Mouse (Mus musculus): Measurements from ENCODE around the gene Mex3a. TPM values are rescaled to one million over a fixed set of nuclear protein-coding genes. Genes with fewer than 3 reads are reported as not detected.

The Mex3a gene
- polyA plus RNA-seq, 1 experiment from 2014 or later = 3.3 TPM

DNA sequence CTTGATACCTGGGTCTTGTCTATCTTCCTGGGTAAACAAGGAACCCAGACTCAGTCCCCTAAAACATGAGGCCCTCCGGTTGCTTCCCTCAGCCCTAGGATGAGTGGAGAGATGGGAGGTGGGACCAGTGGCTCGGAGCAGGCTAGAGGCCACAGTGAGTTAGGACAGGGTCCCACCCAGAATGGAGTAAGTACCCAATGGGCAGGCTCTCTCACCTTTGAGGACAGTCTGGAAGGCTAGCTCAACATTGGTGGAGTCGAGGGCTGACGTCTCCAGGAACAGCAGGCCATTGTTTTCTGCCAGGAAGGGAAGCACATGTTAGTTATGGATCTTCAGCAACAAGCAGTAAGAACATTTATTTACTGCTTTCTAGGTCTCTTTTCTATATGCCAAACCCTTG, 10.3 kb downstream of the Mex3a start:
- peaks cover 4% of the 10 kb centered on the region; the same call in 1 of the 2 replicates for H3K36me3 ChIP-seq (ENCODE audit: control insufficient read depth, insufficient read depth, low read length)
- H3K27ac ChIP-seq (replicated peaks) = no peak overlapping the region; the same call in 1 of the 2 replicates
- no peak overlapping the region for H3K4me3 ChIP-seq (ENCODE audit: low read depth, low read length)
- H3K9ac ChIP-seq (ENCODE audit: low read length) = no peak overlapping the region
- H3K9me3 ChIP-seq (ENCODE audit: control insufficient read depth, low read length) = no peaks in the 10 kb centered on the region
- no peak for ATAC-seq (ENCODE audit: low FRiP score, low TSS enrichment)
- no peaks in the 10 kb centered on the region for H3K4me1 ChIP-seq (replicated peaks; ENCODE audit: control insufficient read depth, insufficient read depth)
- TF ChIP-seq EP300 (optimal IDR thresholded peaks at IDR 0.05) = no peak
- no peak for TF ChIP-seq CTCF (IDR thresholded peaks at IDR 0.05; ENCODE audit: low read depth)
- H3K27me3 ChIP-seq (ENCODE audit: control insufficient read depth, insufficient read depth, low read length) = no peaks in the 10 kb centered on the region
- WGBS = 42% methylated on average over 4 of the region's 4 CpGs
- no peak overlapping the region for H3K4me2 ChIP-seq (replicated peaks; ENCODE audit: low read depth)
- DNase-seq (ENCODE audit: low spot score) = no peak

DNA sequence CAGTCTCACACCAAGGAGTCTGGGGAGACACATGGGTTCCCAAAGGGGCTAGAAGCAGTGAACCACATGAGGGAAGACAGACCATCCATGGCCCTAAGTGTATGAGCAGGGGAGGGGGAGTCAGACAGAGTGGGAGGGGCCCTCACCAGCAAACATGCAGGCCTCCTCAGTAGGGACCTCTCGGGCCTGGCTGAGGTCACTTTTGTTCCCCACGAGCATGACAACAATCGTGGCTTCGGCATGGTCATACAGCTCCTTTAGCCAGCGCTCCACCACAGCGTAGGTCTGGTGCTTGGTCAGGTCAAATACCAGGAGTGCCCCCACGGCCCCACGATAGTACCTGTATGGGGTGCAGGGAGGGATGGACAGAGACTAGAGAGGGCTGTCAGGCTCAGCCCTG, 11.0 kb downstream of the Mex3a start:
- 80% methylated on average over 8 of the region's 8 CpGs for WGBS
- no peak for ATAC-seq (ENCODE audit: low FRiP score, low TSS enrichment)

DNA sequence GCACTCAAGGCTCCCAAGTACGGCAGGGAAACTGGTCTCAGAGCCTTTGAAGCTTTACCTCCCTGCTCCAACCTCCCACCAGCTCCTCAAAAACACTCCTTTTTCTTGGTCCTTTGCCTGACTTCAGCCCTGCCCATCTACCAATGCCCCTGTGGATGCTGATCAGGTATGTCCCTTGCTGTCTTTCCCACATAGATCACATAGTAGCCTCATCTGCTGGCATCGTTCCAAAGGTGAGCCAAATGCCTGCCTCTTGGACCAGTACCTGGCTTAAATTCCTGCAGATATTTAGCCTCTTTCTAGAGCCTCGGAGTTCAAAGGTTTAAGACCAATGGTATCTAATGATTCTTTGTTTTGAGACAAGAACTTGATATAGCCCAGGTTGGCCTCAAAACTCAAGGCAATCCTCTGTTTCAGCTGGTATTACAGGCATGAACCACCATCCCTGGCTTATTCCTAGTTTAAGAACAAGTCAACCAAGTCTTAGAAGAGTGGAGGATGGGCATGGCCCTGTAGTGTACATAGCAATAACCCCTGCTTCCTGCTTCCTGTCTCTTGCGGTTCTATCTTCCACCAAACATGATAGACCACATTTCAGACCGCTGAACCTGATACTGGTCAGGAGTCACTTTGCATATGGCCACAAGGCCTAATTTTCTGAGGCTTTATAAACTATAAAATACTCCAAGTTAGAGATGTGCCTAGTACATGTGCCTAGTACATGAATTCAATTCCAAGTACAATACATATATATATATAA, 11.6 kb downstream of the Mex3a start:
- TF ChIP-seq CTCF (IDR thresholded peaks at IDR 0.05; ENCODE audit: low read depth) = no peak
- no peak for ATAC-seq (ENCODE audit: low FRiP score, low TSS enrichment)
- no peaks in the 10 kb centered on the region; the same call in 1 of the 2 replicates for H3K36me3 ChIP-seq (ENCODE audit: control insufficient read depth, insufficient read depth, low read length)
- no peak overlapping the region for H3K4me3 ChIP-seq (ENCODE audit: low read depth, low read length)
- H3K4me1 ChIP-seq (replicated peaks; ENCODE audit: control insufficient read depth, insufficient read depth) = no peaks in the 10 kb centered on the region
- H3K27ac ChIP-seq (replicated peaks) = no peak overlapping the region
- no peak overlapping the region for H3K9ac ChIP-seq (ENCODE audit: low read length)
- no peaks in the 10 kb centered on the region for H3K27me3 ChIP-seq (ENCODE audit: control insufficient read depth, insufficient read depth, low read length)
- no peak for DNase-seq (ENCODE audit: low spot score)
- WGBS = 70% methylated on average over 5 of the region's 5 CpGs
- no peak overlapping the region for H3K4me2 ChIP-seq (replicated peaks; ENCODE audit: low read depth)
- no peaks in the 10 kb centered on the region for H3K9me3 ChIP-seq (ENCODE audit: control insufficient read depth, low read length)

More for the DNA sequence above, 11.0 kb downstream of the Mex3a start:
- Histone ChIP-seq H3K4me1 (replicated peaks; ENCODE audit: control insufficient read depth, insufficient read depth) (no peaks in the 10 kb centered on the region), H3K9ac (ENCODE audit: low read length) (0 out of 2 replicates have a peak overlapping the region, but pooled peaks have one; percentile 13), H3K36me3 (ENCODE audit: control insufficient read depth, insufficient read depth, low read length) (peaks cover 2% of the 10 kb centered on the region; the same call in 1 of the 2 replicates), H3K9me3 (ENCODE audit: control insufficient read depth, low read length) (no peaks in the 10 kb centered on the region), H3K27ac (replicated peaks) (no peak overlapping the region), H3K4me3 (ENCODE audit: low read depth, low read length) (no peak overlapping the region), H3K4me2 (replicated peaks; ENCODE audit: low read depth) (no peak overlapping the region), H3K27me3 (ENCODE audit: control insufficient read depth, insufficient read depth, low read length) (no peaks in the 10 kb centered on the region)
- no peak for TF ChIP-seq CTCF (IDR thresholded peaks at IDR 0.05; ENCODE audit: low read depth)
- no peak for TF ChIP-seq EP300 (optimal IDR thresholded peaks at IDR 0.05)
- DNase-seq (ENCODE audit: low spot score) = no peak

DNA sequence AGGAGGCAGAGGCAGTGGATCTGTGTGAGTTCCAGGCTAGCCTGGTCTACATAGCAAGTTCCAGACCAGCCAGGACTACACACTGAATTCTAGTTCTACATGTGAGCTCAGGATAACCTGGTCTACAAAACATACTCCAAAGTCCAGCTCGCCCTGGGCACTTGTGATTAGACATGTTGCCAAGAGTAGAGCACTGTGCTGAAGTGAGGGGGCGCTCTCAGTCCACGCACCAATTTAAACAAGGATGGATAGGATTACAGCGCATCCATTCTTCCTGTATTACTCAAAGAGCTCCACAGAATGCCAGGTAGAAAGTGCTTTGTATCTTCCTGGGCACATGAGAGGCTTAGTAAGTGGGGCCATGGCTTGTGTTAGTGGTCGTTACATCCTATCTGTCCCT, 12.3 kb downstream of the Mex3a start:
- H3K4me3 ChIP-seq (ENCODE audit: low read depth, low read length) = no peak overlapping the region
- H3K9ac ChIP-seq (ENCODE audit: low read length) = no peak overlapping the region
- H3K4me1 ChIP-seq (replicated peaks; ENCODE audit: control insufficient read depth, insufficient read depth) = no peaks in the 10 kb centered on the region
- H3K27me3 ChIP-seq (ENCODE audit: control insufficient read depth, insufficient read depth, low read length) = no peaks in the 10 kb centered on the region
- no peaks in the 10 kb centered on the region; the same call in 1 of the 2 replicates for H3K36me3 ChIP-seq (ENCODE audit: control insufficient read depth, insufficient read depth, low read length)
- H3K27ac ChIP-seq (replicated peaks) = no peak overlapping the region
- 40% methylated on average over 5 of the region's 5 CpGs for WGBS
- peak; percentile 79 for TF ChIP-seq CTCF (IDR thresholded peaks at IDR 0.05; ENCODE audit: low read depth)
- no peak for TF ChIP-seq EP300 (optimal IDR thresholded peaks at IDR 0.05)
- ATAC-seq (ENCODE audit: low FRiP score, low TSS enrichment) = no peak
- no peak overlapping the region for H3K4me2 ChIP-seq (replicated peaks; ENCODE audit: low read depth)
- DNase-seq (ENCODE audit: low spot score) = peak; percentile 62
- no peaks in the 10 kb centered on the region for H3K9me3 ChIP-seq (ENCODE audit: control insufficient read depth, low read length)

DNA sequence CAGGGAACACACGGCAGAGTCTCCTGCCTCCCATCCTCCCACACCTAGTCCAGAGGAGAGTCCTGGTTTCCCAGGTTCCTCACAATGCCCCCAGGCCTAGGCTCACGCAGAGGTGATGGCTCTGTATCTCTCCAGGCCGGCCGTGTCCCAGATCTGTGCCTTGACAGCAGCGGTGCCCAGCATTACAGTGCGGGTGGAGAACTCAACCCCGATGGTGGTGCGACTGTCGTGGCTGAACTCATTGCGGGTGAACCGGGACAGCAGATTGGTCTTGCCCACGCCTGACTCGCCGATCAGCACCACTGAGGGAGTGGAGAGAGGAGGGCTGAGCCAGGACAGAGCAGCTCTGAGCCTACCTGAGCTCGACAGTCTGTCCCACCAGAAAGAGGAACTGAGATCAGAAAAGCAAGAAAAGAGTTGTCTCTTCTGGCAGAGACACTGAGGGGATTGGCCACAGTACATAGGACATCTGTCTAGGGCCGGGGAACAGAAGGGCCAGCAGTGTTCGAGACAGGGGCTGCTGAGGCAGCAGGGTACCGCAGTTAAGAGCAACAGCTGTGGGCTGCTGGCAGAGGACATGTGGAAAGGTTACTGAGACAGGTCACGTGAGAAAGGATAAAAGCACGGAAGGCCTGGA, 12.9 kb downstream of the Mex3a start:
- H3K27ac ChIP-seq (replicated peaks) = no peak overlapping the region
- H3K9ac ChIP-seq (ENCODE audit: low read length) = peak overlapping the region; percentile 27; the same call in 1 of the 2 replicates
- no peaks in the 10 kb centered on the region; the same call in 1 of the 2 replicates for H3K36me3 ChIP-seq (ENCODE audit: control insufficient read depth, insufficient read depth, low read length)
- WGBS = 57% methylated on average over 20 of the region's 20 CpGs
- no peak overlapping the region for H3K4me3 ChIP-seq (ENCODE audit: low read depth, low read length)
- no peak for ATAC-seq (ENCODE audit: low FRiP score, low TSS enrichment)
- TF ChIP-seq EP300 (optimal IDR thresholded peaks at IDR 0.05) = no peak
- TF ChIP-seq CTCF (IDR thresholded peaks at IDR 0.05; ENCODE audit: low read depth) = no peak
- no peaks in the 10 kb centered on the region for H3K4me1 ChIP-seq (replicated peaks; ENCODE audit: control insufficient read depth, insufficient read depth)
- H3K27me3 ChIP-seq (ENCODE audit: control insufficient read depth, insufficient read depth, low read length) = no peaks in the 10 kb centered on the region
- DNase-seq (ENCODE audit: low spot score) = no peak
- no peaks in the 10 kb centered on the region for H3K9me3 ChIP-seq (ENCODE audit: control insufficient read depth, low read length)
- no peak overlapping the region for H3K4me2 ChIP-seq (replicated peaks; ENCODE audit: low read depth)

Measured in stomach, postnatal 0 days (tissue).